Mouse (Mus musculus): ENCODE measurements around the gene Ahcyl1. TPM values are rescaled to one million over a fixed set of nuclear protein-coding genes. Genes with fewer than 3 reads are reported as not detected.
"Not testable (repeated sequence)": the region's sequence is repeated elsewhere in the genome, so short reads cannot be mapped to it uniquely, and the experiment has no call there.

The Ahcyl1 gene
- polyA plus RNA-seq, 1 experiment from 2014 or later, result 56.1 TPM

GRCm38 (mm10) chr3:107739456-107739855 lies 43.1 kb upstream of the Ahcyl1 start:
- Histone ChIP-seq H3K36me3 (ENCODE audit: control insufficient read depth, insufficient read depth, low read length) (peaks cover 3% of the 10 kb centered on the region; the same call in 1 of the 2 replicates), H3K4me1 (ENCODE audit: control insufficient read depth, insufficient read depth, low read length) (peaks cover 43% of the 10 kb centered on the region), H3K9me3 (replicated peaks; ENCODE audit: control insufficient read depth, low read length) (no peaks in the 10 kb centered on the region), H3K4me3 (ENCODE audit: low read depth, low read length) (no peak overlapping the region), H3K27me3 (ENCODE audit: control insufficient read depth, insufficient read depth, low read length) (no peaks in the 10 kb centered on the region), H3K9ac (ENCODE audit: low read depth, low read length) (no peak overlapping the region), H3K27ac (ENCODE audit: low read depth, low read length) (peak overlapping the region; percentile 62; the same call in 1 of the 2 replicates), H3K4me2 (no peak overlapping the region)
- 72% methylated on average over 3 of the region's 3 CpGs for WGBS (ENCODE audit: insufficient replicate concordance)
- ATAC-seq (replicated peaks; ENCODE audit: insufficient number of reproducible peaks, low FRiP score, low TSS enrichment), result no peak

- Histone ChIP-seq H3K9me3 (replicated peaks; ENCODE audit: control insufficient read depth, low read length) (no peaks in the 10 kb centered on the region), H3K36me3 (ENCODE audit: control insufficient read depth, insufficient read depth, low read length) (peaks cover 3% of the 10 kb centered on the region; the same call in 1 of the 2 replicates), H3K27ac (ENCODE audit: low read depth, low read length) (no peak overlapping the region), H3K9ac (ENCODE audit: low read depth, low read length) (no peak overlapping the region), H3K4me2 (no peak overlapping the region), H3K27me3 (ENCODE audit: control insufficient read depth, insufficient read depth, low read length) (no peaks in the 10 kb centered on the region), H3K4me3 (ENCODE audit: low read depth, low read length) (no peak overlapping the region), H3K4me1 (ENCODE audit: control insufficient read depth, insufficient read depth, low read length) (peaks cover 40% of the 10 kb centered on the region)
- WGBS (ENCODE audit: insufficient replicate concordance), result 77% methylated on average over 1 of the region's 1 CpGs
- no peak for ATAC-seq (replicated peaks; ENCODE audit: insufficient number of reproducible peaks, low FRiP score, low TSS enrichment)
These were observed 42.3 kb upstream of the Ahcyl1 start for GRCm38 (mm10) chr3:107738620-107739019.

- no peaks in the 10 kb centered on the region for H3K9me3 ChIP-seq (replicated peaks; ENCODE audit: control insufficient read depth, low read length)
- no peaks in the 10 kb centered on the region for H3K27me3 ChIP-seq (ENCODE audit: control insufficient read depth, insufficient read depth, low read length)
- no peak overlapping the region for H3K27ac ChIP-seq (ENCODE audit: low read depth, low read length)
- H3K4me1 ChIP-seq (ENCODE audit: control insufficient read depth, insufficient read depth, low read length), result peaks cover 31% of the 10 kb centered on the region
- H3K9ac ChIP-seq (ENCODE audit: low read depth, low read length), result no peak overlapping the region
- H3K4me3 ChIP-seq (ENCODE audit: low read depth, low read length), result no peak overlapping the region
- 84% methylated on average over 1 of the region's 1 CpGs for WGBS (ENCODE audit: insufficient replicate concordance)
- ATAC-seq (replicated peaks; ENCODE audit: insufficient number of reproducible peaks, low FRiP score, low TSS enrichment), result no peak
- no peak overlapping the region for H3K4me2 ChIP-seq
- H3K36me3 ChIP-seq (ENCODE audit: control insufficient read depth, insufficient read depth, low read length), result peaks cover 3% of the 10 kb centered on the region; the same call in 1 of the 2 replicates
These were observed 41.3 kb upstream of the Ahcyl1 start for GRCm38 (mm10) chr3:107737609-107738190.

GRCm38 (mm10) chr3:107735620-107736019 lies 39.3 kb upstream of the Ahcyl1 start:
- H3K9me3 ChIP-seq (replicated peaks; ENCODE audit: control insufficient read depth, low read length); ATAC-seq (replicated peaks; ENCODE audit: insufficient number of reproducible peaks, low FRiP score, low TSS enrichment); H3K4me2 ChIP-seq; H3K9ac ChIP-seq (ENCODE audit: low read depth, low read length); H3K27ac ChIP-seq (ENCODE audit: low read depth, low read length); H3K36me3 ChIP-seq (ENCODE audit: control insufficient read depth, insufficient read depth, low read length); H3K27me3 ChIP-seq (ENCODE audit: control insufficient read depth, insufficient read depth, low read length); H3K4me3 ChIP-seq (ENCODE audit: low read depth, low read length): not testable (repeated sequence)
- WGBS (ENCODE audit: insufficient replicate concordance), result 85% methylated on average over 13 of the region's 13 CpGs
- H3K4me1 ChIP-seq (ENCODE audit: control insufficient read depth, insufficient read depth, low read length), result peaks cover 12% of the 10 kb centered on the region

GRCm38 (mm10) chr3:107733329-107733728 lies 37.0 kb upstream of the Ahcyl1 start:
- H3K4me3 ChIP-seq (ENCODE audit: low read depth, low read length), result no peak overlapping the region
- H3K4me2 ChIP-seq, result no peak overlapping the region
- 83% methylated on average over 1 of the region's 1 CpGs for WGBS (ENCODE audit: insufficient replicate concordance)
- no peaks in the 10 kb centered on the region for H3K27me3 ChIP-seq (ENCODE audit: control insufficient read depth, insufficient read depth, low read length)
- H3K4me1 ChIP-seq (ENCODE audit: control insufficient read depth, insufficient read depth, low read length), result no peaks in the 10 kb centered on the region
- H3K36me3 ChIP-seq (ENCODE audit: control insufficient read depth, insufficient read depth, low read length), result no peaks in the 10 kb centered on the region
- H3K27ac ChIP-seq (ENCODE audit: low read depth, low read length), result no peak overlapping the region
- H3K9me3 ChIP-seq (replicated peaks; ENCODE audit: control insufficient read depth, low read length), result no peaks in the 10 kb centered on the region
- no peak overlapping the region for H3K9ac ChIP-seq (ENCODE audit: low read depth, low read length)
- no peak for ATAC-seq (replicated peaks; ENCODE audit: insufficient number of reproducible peaks, low FRiP score, low TSS enrichment)

GRCm38 (mm10) chr3:107730236-107730635 lies 33.9 kb upstream of the Ahcyl1 start:
- Histone ChIP-seq H3K36me3 (ENCODE audit: control insufficient read depth, insufficient read depth, low read length) (no peaks in the 10 kb centered on the region), H3K9ac (ENCODE audit: low read depth, low read length) (no peak overlapping the region), H3K9me3 (replicated peaks; ENCODE audit: control insufficient read depth, low read length) (no peaks in the 10 kb centered on the region), H3K4me2 (no peak overlapping the region), H3K4me3 (ENCODE audit: low read depth, low read length) (no peak overlapping the region), H3K27me3 (ENCODE audit: control insufficient read depth, insufficient read depth, low read length) (no peaks in the 10 kb centered on the region), H3K4me1 (ENCODE audit: control insufficient read depth, insufficient read depth, low read length) (no peaks in the 10 kb centered on the region), H3K27ac (ENCODE audit: low read depth, low read length) (no peak overlapping the region)
- no peak for ATAC-seq (replicated peaks; ENCODE audit: insufficient number of reproducible peaks, low FRiP score, low TSS enrichment)
- 65% methylated on average over 2 of the region's 2 CpGs for WGBS (ENCODE audit: insufficient replicate concordance)

- Histone ChIP-seq H3K4me2 (no peak overlapping the region), H3K4me1 (ENCODE audit: control insufficient read depth, insufficient read depth, low read length) (no peaks in the 10 kb centered on the region), H3K36me3 (ENCODE audit: control insufficient read depth, insufficient read depth, low read length) (no peaks in the 10 kb centered on the region), H3K4me3 (ENCODE audit: low read depth, low read length) (no peak overlapping the region), H3K9ac (ENCODE audit: low read depth, low read length) (no peak overlapping the region), H3K27me3 (ENCODE audit: control insufficient read depth, insufficient read depth, low read length) (no peaks in the 10 kb centered on the region), H3K9me3 (replicated peaks; ENCODE audit: control insufficient read depth, low read length) (no peaks in the 10 kb centered on the region), H3K27ac (ENCODE audit: low read depth, low read length) (no peak overlapping the region)
- WGBS (ENCODE audit: insufficient replicate concordance), result 62% methylated on average over 1 of the region's 1 CpGs
- no peak for ATAC-seq (replicated peaks; ENCODE audit: insufficient number of reproducible peaks, low FRiP score, low TSS enrichment)
These were observed 32.1 kb upstream of the Ahcyl1 start for GRCm38 (mm10) chr3:107728509-107728908.

- H3K27me3 ChIP-seq (ENCODE audit: control insufficient read depth, insufficient read depth, low read length), result no peaks in the 10 kb centered on the region
- no peak overlapping the region for H3K27ac ChIP-seq (ENCODE audit: low read depth, low read length)
- no peak overlapping the region for H3K4me2 ChIP-seq
- H3K36me3 ChIP-seq (ENCODE audit: control insufficient read depth, insufficient read depth, low read length), result no peaks in the 10 kb centered on the region
- no peaks in the 10 kb centered on the region for H3K9me3 ChIP-seq (replicated peaks; ENCODE audit: control insufficient read depth, low read length)
- 81% methylated on average over 1 of the region's 1 CpGs for WGBS (ENCODE audit: insufficient replicate concordance)
- no peaks in the 10 kb centered on the region for H3K4me1 ChIP-seq (ENCODE audit: control insufficient read depth, insufficient read depth, low read length)
- no peak overlapping the region for H3K9ac ChIP-seq (ENCODE audit: low read depth, low read length)
- ATAC-seq (replicated peaks; ENCODE audit: insufficient number of reproducible peaks, low FRiP score, low TSS enrichment), result no peak
- no peak overlapping the region for H3K4me3 ChIP-seq (ENCODE audit: low read depth, low read length)
These were observed 19.6 kb upstream of the Ahcyl1 start for GRCm38 (mm10) chr3:107715971-107716370.

GRCm38 (mm10) chr3:107714276-107714933 lies 18.0 kb upstream of the Ahcyl1 start:
- Histone ChIP-seq H3K9me3 (replicated peaks; ENCODE audit: control insufficient read depth, low read length) (no peaks in the 10 kb centered on the region), H3K4me1 (ENCODE audit: control insufficient read depth, insufficient read depth, low read length) (no peaks in the 10 kb centered on the region), H3K36me3 (ENCODE audit: control insufficient read depth, insufficient read depth, low read length) (no peaks in the 10 kb centered on the region), H3K27me3 (ENCODE audit: control insufficient read depth, insufficient read depth, low read length) (no peaks in the 10 kb centered on the region), H3K4me2 (no peak overlapping the region), H3K9ac (ENCODE audit: low read depth, low read length) (no peak overlapping the region), H3K4me3 (ENCODE audit: low read depth, low read length) (no peak overlapping the region), H3K27ac (ENCODE audit: low read depth, low read length) (no peak overlapping the region)
- no peak for ATAC-seq (replicated peaks; ENCODE audit: insufficient number of reproducible peaks, low FRiP score, low TSS enrichment)
- WGBS (ENCODE audit: insufficient replicate concordance), result 60% methylated on average over 5 of the region's 5 CpGs

All from heart, embryonic 11.5 days (tissue).